Mouse (Mus musculus) heart, embryonic 14.5 days (tissue): ENCODE measurements at regions not wholly inside any gene's neighbourhood (a gene's known extent, or its start where the extent isn't known, plus 50 kb on each side); places are given as distances from the start of the nearest gene placed in this dataset.

Experiments
- ATAC-seq: fragments of 200-750 bp; cut with Nextera tagmentation; 2 replicates; pipeline ENCODE4 v1.8.0; 2017; ENCODE audit warnings: low read depth, moderate TSS enrichment; ENCODE audit not compliant: insufficient number of reproducible peaks, insufficient read depth, low FRiP score
- H3K27ac ChIP-seq, 2 experiments: fragments of 200-500 bp in 1 of 2; fragments of 300-500 bp in 1 of 2; sonication (generic) in 1 of 2; replicated peaks in 1 of 2; 2 replicates each; pipeline ENCODE4 v1.5.1; 2012 to 2014; ENCODE audit warnings: low read depth in 2 of 2, low read length in 2 of 2, control low read depth in 1 of 2, mild to moderate bottlenecking in 1 of 2, mixed read lengths in 1 of 2; ENCODE audit not compliant: control insufficient read depth in 1 of 2, insufficient read depth in 1 of 2
- H3K27me3 ChIP-seq: fragments of 300-500 bp; sonication (generic); 2 replicates; pipeline ENCODE4 v1.6.1; 2014; ENCODE audit warnings: mild to moderate bottlenecking, low read length, control low read depth; ENCODE audit not compliant: control insufficient read depth, insufficient read depth
- H3K36me3 ChIP-seq: fragments of 300-500 bp; sonication (generic); 2 replicates; pipeline ENCODE4 v1.6.1; 2014; ENCODE audit warnings: mild to moderate bottlenecking, control low read depth, low read length, mixed read lengths; ENCODE audit not compliant: control insufficient read depth, insufficient read depth
- H3K4me1 ChIP-seq, 2 experiments: fragments of 200-500 bp in 1 of 2; fragments of 300-500 bp in 1 of 2; sonication (generic) in 1 of 2; 2 replicates each; pipeline ENCODE4 v1.6.1; 2012 to 2014; ENCODE audit warnings: low read length in 2 of 2, control low read depth in 1 of 2, mixed read lengths in 1 of 2; ENCODE audit not compliant: control insufficient read depth in 2 of 2, insufficient read depth in 2 of 2
- H3K4me2 ChIP-seq: fragments of 300-500 bp; sonication (generic); 2 replicates; pipeline ENCODE4 v1.6.1; 2014; ENCODE audit warnings: mild to moderate bottlenecking, low read length
- H3K4me3 ChIP-seq, 2 experiments: fragments of 200-500 bp in 1 of 2; fragments of 300-500 bp in 1 of 2; sonication (generic) in 1 of 2; 2 replicates each; pipeline ENCODE4 v1.5.1; 2012 to 2014; ENCODE audit warnings: low read length in 2 of 2, mild to moderate bottlenecking in 2 of 2, control low read depth in 1 of 2, low read depth in 1 of 2, moderate library complexity in 1 of 2; ENCODE audit not compliant: control insufficient read depth in 1 of 2, insufficient read depth in 1 of 2
- H3K9ac ChIP-seq: fragments of 300-500 bp; sonication (generic); 2 replicates; pipeline ENCODE4 v1.6.1; 2014; ENCODE audit warnings: mild to moderate bottlenecking, low read length
- H3K9me3 ChIP-seq: fragments of 300-500 bp; sonication (generic); 2 replicates; pipeline ENCODE4 v1.6.1; 2016; ENCODE audit warnings: low read length, control low read depth; ENCODE audit not compliant: control insufficient read depth
- WGBS: fragments of 180-500 bp; shearing (Covaris S2); extraction: QIAGEN DNeasy Blood & Tissue Kit; methylation state at CpG from one replicate; pipeline ENCODE4 v1.1.7; 2014; 5-methylcytosine and 5-hydroxymethylcytosine counted together

DNA sequence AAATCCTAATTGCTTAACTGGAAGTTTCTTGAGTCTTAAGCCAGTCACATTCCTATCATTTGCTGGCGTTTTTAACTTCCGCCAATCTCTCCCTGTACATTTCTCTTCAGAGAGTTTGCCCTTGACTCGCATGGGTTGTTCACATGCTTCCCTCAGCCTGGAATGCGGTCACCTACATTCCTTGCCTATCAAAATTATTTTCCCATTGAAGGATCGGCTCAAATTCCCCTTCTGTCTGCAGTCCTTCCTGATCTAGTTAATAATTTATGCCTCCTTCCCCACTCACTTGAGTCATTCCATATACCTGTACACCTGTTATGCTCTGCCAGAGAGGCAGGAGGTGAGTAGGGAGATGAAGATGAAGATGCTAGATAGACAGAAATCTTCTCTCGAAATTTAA lies 268.9 kb downstream of the Fam49a start:
- no peaks in the 10 kb centered on the region for H3K27me3 ChIP-seq
- H3K27ac ChIP-seq: peak overlapping the region; percentile 37 to 66
- no peak overlapping the region for H3K9ac ChIP-seq
- no peak overlapping the region for H3K4me3 ChIP-seq
- no peak overlapping the region for H3K4me2 ChIP-seq
- H3K36me3 ChIP-seq: no peaks in the 10 kb centered on the region
- 23% methylated on average over 6 of the region's 6 CpGs for WGBS
- no peak for ATAC-seq
- H3K9me3 ChIP-seq: no peaks in the 10 kb centered on the region
- peaks cover 26 to 40% of the 10 kb centered on the region in 2 experiments for H3K4me1 ChIP-seq

DNA sequence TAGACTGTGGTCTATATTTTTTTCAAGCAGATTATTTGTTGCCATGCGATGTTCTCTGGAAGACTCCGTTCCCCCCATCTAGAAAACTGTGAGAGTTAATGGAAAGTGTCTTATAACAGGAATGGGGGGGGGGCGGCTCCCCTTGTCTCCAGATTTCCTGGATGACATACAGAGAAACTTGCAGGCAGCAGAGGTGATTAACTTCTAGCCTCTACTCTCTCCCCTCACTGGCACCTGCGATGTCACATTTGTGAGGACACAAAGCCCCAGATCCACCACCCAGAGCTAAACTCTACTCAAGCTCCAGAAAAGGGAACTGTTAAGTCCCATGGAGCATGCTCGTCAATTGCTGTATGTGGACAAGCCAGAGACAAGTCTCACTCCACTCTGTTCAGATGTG lies 267.6 kb downstream of the Fam49a start:
- Histone ChIP-seq H3K27me3 (no peaks in the 10 kb centered on the region), H3K9ac (no peak overlapping the region), H3K27ac (peak overlapping the region in 1 of 2 experiments; percentile 87; a peak in 2 of 4 replicates), H3K36me3 (no peaks in the 10 kb centered on the region), H3K4me3 (no peak overlapping the region), H3K4me2 (no peak overlapping the region), H3K9me3 (no peaks in the 10 kb centered on the region), H3K4me1 (peaks cover 24 to 35% of the 10 kb centered on the region in 2 experiments)
- WGBS: 84% methylated on average over 5 of the region's 5 CpGs
- no peak for ATAC-seq

- Histone ChIP-seq H3K36me3 (no peaks in the 10 kb centered on the region), H3K9me3 (no peaks in the 10 kb centered on the region), H3K4me1 (peaks cover 23 to 34% of the 10 kb centered on the region in 2 experiments), H3K27ac (peak overlapping the region; percentile 84 to 87), H3K4me2 (no peak overlapping the region), H3K27me3 (no peaks in the 10 kb centered on the region), H3K4me3 (no peak overlapping the region), H3K9ac (peak overlapping the region; percentile 18; the same call in 1 of the 2 replicates)
- 36% methylated on average over 3 of the region's 3 CpGs for WGBS
- no peak for ATAC-seq
These were observed 266.6 kb downstream of the Fam49a start for GRCm38 (mm10) chr12:12528478-12528981.

DNA sequence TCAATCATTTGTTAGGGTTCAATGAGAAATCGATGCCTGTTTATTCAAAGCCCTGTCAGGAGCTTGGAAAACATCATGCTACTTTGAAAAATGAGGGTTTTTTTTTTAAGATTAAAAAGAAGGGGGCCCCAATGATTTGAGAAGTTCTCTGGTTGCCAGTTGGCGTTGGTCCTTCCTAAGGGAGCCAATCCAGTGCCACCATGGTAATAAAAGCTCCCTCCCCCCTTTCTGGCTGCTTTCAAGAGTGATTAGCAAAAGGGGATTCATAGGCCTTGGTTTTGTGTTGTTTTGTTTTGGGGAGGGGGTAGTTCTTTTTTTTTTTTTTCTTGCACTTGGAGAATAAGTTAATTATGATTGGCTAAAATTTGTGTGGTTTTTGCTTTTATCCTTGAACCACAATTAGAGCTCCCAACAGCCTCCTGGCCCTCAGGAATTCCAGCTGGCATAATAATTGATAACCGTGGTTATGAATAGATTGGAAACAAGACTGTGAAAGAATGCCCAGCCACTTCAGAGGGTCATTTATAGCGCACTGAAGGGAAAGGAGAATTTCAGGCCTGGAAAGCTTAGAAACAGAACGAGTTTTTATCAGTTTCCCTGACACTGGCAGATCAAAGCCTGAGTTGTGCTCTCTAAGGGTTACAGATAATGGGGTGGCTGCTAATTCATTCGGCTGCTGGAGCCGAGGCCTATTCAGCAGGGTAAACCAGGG lies 266.0 kb downstream of the Fam49a start:
- Histone ChIP-seq H3K4me1 (peaks cover 23 to 34% of the 10 kb centered on the region in 2 experiments), H3K9me3 (no peaks in the 10 kb centered on the region), H3K4me2 (no peak overlapping the region), H3K27me3 (no peaks in the 10 kb centered on the region), H3K27ac (peak overlapping the region; percentile 84 to 87), H3K4me3 (no peak overlapping the region), H3K36me3 (no peaks in the 10 kb centered on the region), H3K9ac (no peak overlapping the region)
- WGBS: 25% methylated on average over 7 of the region's 7 CpGs
- ATAC-seq: 0 out of 2 replicates have a peak, but pooled peaks have one; percentile 23

DNA sequence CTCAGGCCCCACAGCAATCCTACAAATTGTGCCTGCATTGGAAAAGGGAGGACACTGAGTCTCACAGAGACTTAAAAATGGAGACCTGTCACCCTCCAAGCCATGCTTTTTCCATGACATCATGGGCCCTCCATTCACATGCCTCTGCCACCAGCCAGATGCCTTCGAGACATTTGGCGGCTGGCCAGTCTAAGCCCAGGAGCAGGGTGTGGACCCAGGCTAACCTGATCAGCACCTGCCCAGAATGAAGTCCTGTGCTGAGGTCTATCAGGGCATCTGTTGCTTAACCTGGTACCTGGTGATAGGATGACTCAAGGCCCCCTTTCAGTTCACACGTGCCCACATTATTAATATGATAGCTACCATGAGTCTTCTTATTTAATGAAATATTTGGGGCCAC lies 265.4 kb downstream of the Fam49a start:
- H3K27ac ChIP-seq: peak overlapping the region; percentile 84 to 87
- H3K27me3 ChIP-seq: no peaks in the 10 kb centered on the region
- no peak overlapping the region for H3K4me2 ChIP-seq
- H3K36me3 ChIP-seq: no peaks in the 10 kb centered on the region
- ATAC-seq: peak; percentile 61
- WGBS: 33% methylated on average over 3 of the region's 3 CpGs
- peaks cover 23 to 34% of the 10 kb centered on the region in 2 experiments for H3K4me1 ChIP-seq
- H3K9ac ChIP-seq: no peak overlapping the region
- no peak overlapping the region for H3K4me3 ChIP-seq
- no peaks in the 10 kb centered on the region for H3K9me3 ChIP-seq

DNA sequence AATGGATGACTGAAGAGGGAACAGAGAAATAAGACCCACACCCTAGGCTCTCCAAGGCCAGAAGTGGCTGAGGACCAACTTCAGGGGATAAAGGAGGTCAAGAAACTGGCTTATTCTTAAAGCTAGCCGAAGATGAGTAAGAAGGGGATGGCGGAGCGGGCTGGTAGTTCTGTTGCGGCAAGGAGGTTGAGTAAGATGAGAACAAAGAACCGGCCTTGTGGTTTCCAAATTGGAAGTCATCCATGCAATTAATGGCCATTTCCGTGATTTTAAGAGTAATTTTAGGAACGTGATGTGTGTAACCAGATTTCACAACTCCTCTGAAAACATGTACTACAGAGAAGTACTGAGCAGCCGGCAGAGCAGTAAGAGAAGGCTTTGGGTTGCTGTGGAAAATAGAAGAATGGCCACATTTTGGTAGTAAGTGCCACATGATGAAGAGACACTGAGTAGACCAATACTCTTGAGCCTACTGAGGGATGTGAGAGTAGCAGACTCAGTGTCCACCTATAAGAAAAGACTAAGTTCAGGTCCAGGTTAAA lies 258.4 kb downstream of the Fam49a start:
- Histone ChIP-seq H3K9ac (no peak overlapping the region), H3K4me1 (peaks cover 0 to 18% of the 10 kb centered on the region in 2 experiments; a peak in 2 of 4 replicates), H3K9me3 (no peaks in the 10 kb centered on the region), H3K4me3 (no peak overlapping the region), H3K27me3 (no peaks in the 10 kb centered on the region), H3K36me3 (no peaks in the 10 kb centered on the region), H3K4me2 (no peak overlapping the region), H3K27ac (no peak overlapping the region)
- no peak for ATAC-seq
- WGBS: 96% methylated on average over 8 of the region's 8 CpGs

- no peak overlapping the region for H3K4me2 ChIP-seq
- H3K9me3 ChIP-seq: no peaks in the 10 kb centered on the region
- WGBS: 15% methylated on average over 5 of the region's 5 CpGs
- no peak overlapping the region for H3K9ac ChIP-seq
- H3K4me1 ChIP-seq: peaks cover 0 to 18% of the 10 kb centered on the region in 2 experiments; a peak in 2 of 4 replicates
- H3K4me3 ChIP-seq: no peak overlapping the region
- H3K27me3 ChIP-seq: no peaks in the 10 kb centered on the region
- peak; percentile 66; the same call in 1 of the 2 replicates for ATAC-seq
- H3K27ac ChIP-seq: peak overlapping the region; percentile 57 to 79
- no peaks in the 10 kb centered on the region for H3K36me3 ChIP-seq
These were observed 256.6 kb downstream of the Fam49a start for GRCm38 (mm10) chr12:12518490-12519070.
